Mouse (Mus musculus): ENCODE data around the gene Borcs7. TPM values are rescaled to one million over a fixed set of nuclear protein-coding genes. Genes with fewer than 3 reads are reported as not detected.

The Borcs7 gene
- polyA plus RNA-seq, 1 experiment from 2014 or later = 6.6 TPM

GRCm38 (mm10) chr19:46665474-46665873 is 24.2 kb upstream of the Borcs7 start:
- DNase-seq = no peak
- peaks cover 34% of the 10 kb centered on the region for H3K4me1 ChIP-seq (replicated peaks)
- no peak overlapping the region for H3K4me3 ChIP-seq (replicated peaks)
- no peak overlapping the region for H3K27ac ChIP-seq
- WGBS (ENCODE audit: insufficient replicate concordance) = 64% methylated on average over 7 of the region's 7 CpGs
- 0 out of 2 replicates have a peak, but pooled peaks cover 4% of the 10 kb centered on the region for H3K27me3 ChIP-seq
- ATAC-seq (ENCODE audit: low read depth) = no peak
- no peak overlapping the region for H3K4me2 ChIP-seq
- H3K9me3 ChIP-seq (replicated peaks) = no peaks in the 10 kb centered on the region
- H3K9ac ChIP-seq = no peak overlapping the region
- H3K36me3 ChIP-seq = no peaks in the 10 kb centered on the region

- no peak overlapping the region for H3K9ac ChIP-seq
- H3K4me2 ChIP-seq = no peak overlapping the region
- ATAC-seq (ENCODE audit: low read depth) (no peak), DNase-seq (no peak)
- H3K4me1 ChIP-seq (replicated peaks) = peaks cover 24% of the 10 kb centered on the region
- no peaks in the 10 kb centered on the region for H3K36me3 ChIP-seq
- no peak overlapping the region for H3K4me3 ChIP-seq (replicated peaks)
- H3K9me3 ChIP-seq (replicated peaks) = no peaks in the 10 kb centered on the region
- peaks cover 14% of the 10 kb centered on the region for H3K27me3 ChIP-seq
- no peak overlapping the region; the same call in 1 of the 2 replicates for H3K27ac ChIP-seq
- WGBS (ENCODE audit: insufficient replicate concordance) = 53% methylated on average over 11 of the region's 11 CpGs
These were observed 22.4 kb upstream of the Borcs7 start for GRCm38 (mm10) chr19:46667300-46667699.

DNA sequence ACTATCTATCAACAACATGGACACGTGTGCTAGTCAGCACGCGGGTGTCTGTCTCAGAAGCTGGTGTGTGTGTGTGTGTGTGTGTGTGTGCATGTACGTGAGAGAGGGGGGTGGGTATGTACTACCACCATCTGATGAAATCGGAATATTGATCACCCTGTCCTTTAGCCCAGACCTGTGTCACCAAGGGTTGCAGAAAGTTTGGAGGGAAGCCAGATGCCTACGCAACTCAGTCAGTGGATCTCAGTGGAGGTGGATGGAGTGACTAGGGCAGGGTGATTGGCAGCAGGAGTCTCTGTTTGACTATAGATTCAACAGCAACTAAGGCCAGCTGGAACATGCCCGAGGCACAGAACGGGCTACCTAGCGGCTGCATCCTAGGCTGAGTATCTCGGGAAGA is 21.4 kb upstream of the Borcs7 start:
- no peak for DNase-seq
- H3K4me2 ChIP-seq = no peak overlapping the region
- H3K27ac ChIP-seq = no peak overlapping the region
- ATAC-seq (ENCODE audit: low read depth) = peak; percentile 81
- WGBS (ENCODE audit: insufficient replicate concordance) = 71% methylated on average over 10 of the region's 10 CpGs
- H3K9me3 ChIP-seq (replicated peaks) = no peaks in the 10 kb centered on the region
- no peaks in the 10 kb centered on the region for H3K36me3 ChIP-seq
- H3K4me1 ChIP-seq (replicated peaks) = peaks cover 26% of the 10 kb centered on the region
- no peak overlapping the region for H3K9ac ChIP-seq
- H3K27me3 ChIP-seq = peaks cover 14% of the 10 kb centered on the region
- H3K4me3 ChIP-seq (replicated peaks) = no peak overlapping the region

GRCm38 (mm10) chr19:46669802-46670201 is 19.9 kb upstream of the Borcs7 start:
- Histone ChIP-seq H3K4me3 (replicated peaks) (no peak overlapping the region), H3K36me3 (no peaks in the 10 kb centered on the region), H3K4me1 (replicated peaks) (peaks cover 26% of the 10 kb centered on the region), H3K27me3 (peaks cover 14% of the 10 kb centered on the region), H3K4me2 (no peak overlapping the region), H3K9ac (no peak overlapping the region), H3K27ac (no peak overlapping the region), H3K9me3 (replicated peaks) (no peaks in the 10 kb centered on the region)
- ATAC-seq (ENCODE audit: low read depth) (no peak), DNase-seq (no peak)
- WGBS (ENCODE audit: insufficient replicate concordance) = 24% methylated on average over 5 of the region's 5 CpGs

- DNase-seq = peak; percentile 36
- H3K4me1 ChIP-seq (replicated peaks) = peaks cover 26% of the 10 kb centered on the region
- H3K9ac ChIP-seq = no peak overlapping the region
- no peak for ATAC-seq (ENCODE audit: low read depth)
- no peak overlapping the region for H3K27ac ChIP-seq
- H3K36me3 ChIP-seq = no peaks in the 10 kb centered on the region
- no peak overlapping the region for H3K4me3 ChIP-seq (replicated peaks)
- peaks cover 14% of the 10 kb centered on the region for H3K27me3 ChIP-seq
- no peak overlapping the region for H3K4me2 ChIP-seq
- 24% methylated on average over 13 of the region's 13 CpGs for WGBS (ENCODE audit: insufficient replicate concordance)
- no peaks in the 10 kb centered on the region for H3K9me3 ChIP-seq (replicated peaks)
These were observed 19.0 kb upstream of the Borcs7 start for GRCm38 (mm10) chr19:46670691-46671090.

GRCm38 (mm10) chr19:46672766-46673418 is 16.8 kb upstream of the Borcs7 start, which contains the start of gene Cyp17a1:
Cyp17a1 (minus strand) TSS chr19:46673172.
- Histone ChIP-seq H3K4me2 (no peak within 1 kb of the TSS), H3K27me3 (peaks cover 10% of the 10 kb centered on the region)
- WGBS (ENCODE audit: insufficient replicate concordance) = 39% methylated on average over 5 of the region's 5 CpGs

DNA sequence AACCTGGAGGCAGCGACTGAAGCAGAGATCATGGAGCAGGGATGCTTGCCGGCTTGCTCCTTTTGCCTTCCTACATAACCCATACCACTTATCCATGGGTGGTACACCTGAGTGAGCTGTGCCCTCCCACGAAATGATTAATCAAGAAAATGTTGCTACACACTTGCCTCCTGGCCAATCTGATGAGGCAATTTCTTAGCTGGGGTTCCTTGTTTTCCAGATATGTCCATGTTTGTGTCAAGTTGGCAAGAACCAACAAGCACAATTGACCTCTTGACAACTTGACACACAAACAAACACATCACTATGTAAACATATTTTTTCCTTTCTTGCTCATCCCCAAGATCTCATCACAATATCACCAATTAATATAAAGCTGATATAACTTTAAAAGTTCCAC is 14.1 kb upstream of the Borcs7 start:
- Histone ChIP-seq H3K9ac (no peak overlapping the region), H3K36me3 (no peaks in the 10 kb centered on the region), H3K4me2 (no peak overlapping the region), H3K9me3 (replicated peaks) (no peaks in the 10 kb centered on the region), H3K27ac (no peak overlapping the region), H3K4me3 (replicated peaks) (no peak overlapping the region), H3K27me3 (peaks cover 10% of the 10 kb centered on the region), H3K4me1 (replicated peaks) (peaks cover 12% of the 10 kb centered on the region)
- WGBS (ENCODE audit: insufficient replicate concordance) = 65% methylated on average over 3 of the region's 3 CpGs
- DNase-seq = no peak
- ATAC-seq (ENCODE audit: low read depth) = no peak

More at GRCm38 (mm10) chr19:46672766-46673418, 16.8 kb upstream of the Borcs7 start, which contains the start of gene Cyp17a1:
- Histone ChIP-seq H3K27ac (no peak within 1 kb of the TSS), H3K4me1 (replicated peaks) (peaks cover 19% of the 10 kb centered on the region), H3K9ac (no peak within 1 kb of the TSS), H3K36me3 (no peaks in the 10 kb centered on the region), H3K4me3 (replicated peaks) (no peak within 1 kb of the TSS), H3K9me3 (replicated peaks) (no peaks in the 10 kb centered on the region)
- no peak for ATAC-seq (ENCODE audit: low read depth)
- DNase-seq = no peak

- 40% methylated on average over 12 of the region's 12 CpGs for WGBS (ENCODE audit: insufficient replicate concordance)
- Histone ChIP-seq H3K4me3 (replicated peaks) (no peak overlapping the region), H3K4me2 (no peak overlapping the region), H3K9me3 (replicated peaks) (no peaks in the 10 kb centered on the region), H3K27me3 (no peaks in the 10 kb centered on the region), H3K36me3 (no peaks in the 10 kb centered on the region), H3K9ac (no peak overlapping the region), H3K27ac (no peak overlapping the region), H3K4me1 (replicated peaks) (peaks cover 7% of the 10 kb centered on the region)
- ATAC-seq (ENCODE audit: low read depth) (no peak), DNase-seq (no peak)
These were observed 9.9 kb upstream of the Borcs7 start for GRCm38 (mm10) chr19:46679720-46680383.

DNA sequence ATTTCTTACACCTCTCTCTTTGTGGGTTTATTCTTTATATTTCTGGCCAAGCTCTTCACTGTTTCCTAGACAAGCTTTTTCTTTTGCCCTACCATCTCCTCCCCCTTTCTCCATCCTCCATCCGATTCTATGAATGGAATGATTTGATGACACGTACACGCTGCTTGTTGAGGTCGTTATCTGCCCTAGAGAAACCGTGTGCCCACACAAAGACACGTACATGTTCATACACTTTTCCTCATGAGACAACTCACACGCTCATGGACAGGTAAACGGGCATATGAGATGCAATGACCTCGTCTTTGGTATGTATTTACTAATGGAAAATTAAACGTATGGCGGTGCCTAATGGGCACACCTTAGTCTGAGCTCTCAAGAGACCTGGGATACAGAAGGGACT is 681 bp downstream of the Borcs7 start:
- peak overlapping the region; percentile 65 for H3K4me2 ChIP-seq
- no peaks in the 10 kb centered on the region for H3K27me3 ChIP-seq
- DNase-seq (no peak), ATAC-seq (ENCODE audit: low read depth) (no peak)
- WGBS (ENCODE audit: insufficient replicate concordance) = 69% methylated on average over 11 of the region's 11 CpGs
- H3K27ac ChIP-seq = no peak overlapping the region
- H3K9ac ChIP-seq = peak overlapping the region; percentile 71
- H3K4me3 ChIP-seq (replicated peaks) = peak overlapping the region; percentile 69
- H3K4me1 ChIP-seq (replicated peaks) = peaks cover 16% of the 10 kb centered on the region
- 0 out of 2 replicates have a peak, but pooled peaks cover 5% of the 10 kb centered on the region for H3K36me3 ChIP-seq
- no peaks in the 10 kb centered on the region for H3K9me3 ChIP-seq (replicated peaks)

GRCm38 (mm10) chr19:46691078-46691477 is 1.4 kb downstream of the Borcs7 start:
- peaks cover 16% of the 10 kb centered on the region for H3K4me1 ChIP-seq (replicated peaks)
- H3K9ac ChIP-seq = no peak overlapping the region
- DNase-seq = no peak
- no peak overlapping the region for H3K27ac ChIP-seq
- no peak for ATAC-seq (ENCODE audit: low read depth)
- H3K9me3 ChIP-seq (replicated peaks) = no peaks in the 10 kb centered on the region
- H3K4me3 ChIP-seq (replicated peaks) = no peak overlapping the region
- H3K27me3 ChIP-seq = no peaks in the 10 kb centered on the region
- 51% methylated on average over 2 of the region's 2 CpGs for WGBS (ENCODE audit: insufficient replicate concordance)
- 0 out of 2 replicates have a peak, but pooled peaks cover 5% of the 10 kb centered on the region for H3K36me3 ChIP-seq
- no peak overlapping the region for H3K4me2 ChIP-seq

GRCm38 (mm10) chr19:46693146-46693545 is 3.4 kb downstream of the Borcs7 start:
- no peak overlapping the region for H3K4me2 ChIP-seq
- no peaks in the 10 kb centered on the region for H3K9me3 ChIP-seq (replicated peaks)
- H3K27ac ChIP-seq = no peak overlapping the region
- H3K4me3 ChIP-seq (replicated peaks) = no peak overlapping the region
- WGBS (ENCODE audit: insufficient replicate concordance) = 71% methylated on average over 4 of the region's 4 CpGs
- no peak for DNase-seq
- peaks cover 18% of the 10 kb centered on the region for H3K4me1 ChIP-seq (replicated peaks)
- ATAC-seq (ENCODE audit: low read depth) = no peak
- H3K9ac ChIP-seq = no peak overlapping the region
- 0 out of 2 replicates have a peak, but pooled peaks cover 5% of the 10 kb centered on the region for H3K36me3 ChIP-seq
- no peaks in the 10 kb centered on the region for H3K27me3 ChIP-seq

Measured in liver, embryonic 13.5 days (tissue).